Mouse (Mus musculus) neural tube, embryonic 13.5 days (tissue): ENCODE measurements around the gene Focad. TPM values are rescaled to one million over a fixed set of nuclear protein-coding genes. Genes with fewer than 3 reads are reported as not detected.
"Not testable (repeated sequence)": the region's sequence is repeated elsewhere in the genome, so short reads cannot be mapped to it uniquely, and the experiment has no call there.

ENCODE experiments used
- ATAC-seq: fragments of 200-750 bp; cut with Nextera tagmentation; 2 replicates; pipeline ENCODE4 v1.8.0; 2017; ENCODE audit warnings: low read depth, mild to moderate bottlenecking, moderate TSS enrichment, moderate library complexity
- H3K27ac ChIP-seq: fragments of 300-500 bp; sonication (generic); replicated peaks from 2 replicates; pipeline ENCODE4 v1.5.1; 2015; ENCODE audit warnings: moderate library complexity, mild to moderate bottlenecking, inconsistent platforms
- H3K27me3 ChIP-seq: fragments of 300-500 bp; sonication (generic); 2 replicates; pipeline ENCODE4 v1.6.1; 2015; ENCODE audit warnings: mild to moderate bottlenecking, inconsistent platforms
- H3K36me3 ChIP-seq: fragments of 300-500 bp; sonication (generic); 2 replicates; pipeline ENCODE4 v1.6.1; 2015; ENCODE audit warnings: mild to moderate bottlenecking, inconsistent platforms
- H3K4me1 ChIP-seq: fragments of 300-500 bp; sonication (generic); replicated peaks from 2 replicates; pipeline ENCODE4 v1.6.1; 2015; ENCODE audit warnings: inconsistent platforms
- H3K4me2 ChIP-seq: fragments of 300-500 bp; sonication (generic); 2 replicates; pipeline ENCODE4 v1.6.1; 2015; ENCODE audit warnings: inconsistent platforms, mild to moderate bottlenecking, moderate library complexity
- H3K4me3 ChIP-seq: fragments of 300-500 bp; sonication (generic); 2 replicates; pipeline ENCODE4 v1.5.1; 2015; ENCODE audit warnings: mild to moderate bottlenecking, inconsistent platforms
- H3K9ac ChIP-seq: fragments of 300-500 bp; sonication (generic); 2 replicates; pipeline ENCODE4 v1.6.1; 2015; ENCODE audit warnings: moderate library complexity, mild to moderate bottlenecking, inconsistent platforms
- H3K9me3 ChIP-seq: fragments of 300-500 bp; sonication (generic); 2 replicates; pipeline ENCODE4 v1.6.1; 2016; ENCODE audit warnings: inconsistent platforms
- WGBS: fragments of 180-500 bp; shearing (Covaris S2); methylation state at CpG from one replicate; pipeline ENCODE4 v1.1.7; 2015; 5-methylcytosine and 5-hydroxymethylcytosine counted together
- polyA plus RNA-seq: library from polyadenylated mRNA; unstranded; fragments of >200 nt; fragmentation: Nextera tagmentation; extraction: Ambion mirVana; gene quantifications from 2 replicates; pipeline ENCODE4 v1.2.1, GENCODE M21; 2015

Focad gene
- polyA plus RNA-seq, 1 experiment from 2014 or later = 12.3 TPM

- ATAC-seq = no peak
- Histone ChIP-seq H3K9me3 (no peaks in the 10 kb centered on the region), H3K4me2 (no peak overlapping the region), H3K36me3 (no peaks in the 10 kb centered on the region), H3K4me3 (no peak overlapping the region), H3K27me3 (no peaks in the 10 kb centered on the region), H3K27ac (no peak overlapping the region), H3K9ac (no peak overlapping the region), H3K4me1 (peaks cover 5% of the 10 kb centered on the region)
- 68% methylated on average over 18 of the region's 18 CpGs for WGBS
These were observed 278.1 kb downstream of the Focad start for GRCm38 (mm10) chr4:88372293-88373224.

GRCm38 (mm10) chr4:88390036-88390435 is 295.6 kb downstream of the Focad start:
- Histone ChIP-seq H3K4me3 (no peak overlapping the region), H3K27me3 (no peaks in the 10 kb centered on the region), H3K9ac (no peak overlapping the region), H3K27ac (no peak overlapping the region), H3K36me3 (peaks cover 20% of the 10 kb centered on the region), H3K4me2 (no peak overlapping the region), H3K4me1 (no peaks in the 10 kb centered on the region), H3K9me3 (no peaks in the 10 kb centered on the region)
- no peak for ATAC-seq
- WGBS = 88% methylated on average over 1 of the region's 1 CpGs

- ATAC-seq, H3K4me2 ChIP-seq, H3K4me3 ChIP-seq, H3K4me1 ChIP-seq, H3K27ac ChIP-seq, H3K27me3 ChIP-seq, H3K9ac ChIP-seq, H3K9me3 ChIP-seq: not testable (repeated sequence)
- peaks cover 20% of the 10 kb centered on the region for H3K36me3 ChIP-seq
- 57% methylated on average over 1 of the region's 1 CpGs for WGBS
These were observed 296.2 kb downstream of the Focad start for GRCm38 (mm10) chr4:88390596-88390995.

DNA sequence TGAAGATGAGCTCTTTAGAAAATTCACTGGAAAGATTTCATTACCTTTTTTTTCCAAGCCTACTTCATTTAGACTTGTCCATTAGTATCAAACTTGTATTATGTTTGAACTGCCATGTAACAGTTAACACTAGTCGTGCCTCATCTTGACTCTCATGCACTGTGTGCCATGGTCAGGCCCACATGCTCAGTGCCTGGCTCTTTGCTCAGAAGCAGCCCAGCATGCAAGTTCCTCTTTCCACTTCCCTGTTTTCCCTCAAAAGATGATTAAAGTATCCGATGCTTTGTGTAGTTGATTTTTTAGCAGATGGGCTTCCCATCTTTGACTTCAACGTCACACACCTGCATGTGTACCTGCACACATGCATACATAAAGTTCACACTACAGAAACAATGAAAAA is 301.3 kb downstream of the Focad start:
- Histone ChIP-seq H3K27me3 (no peaks in the 10 kb centered on the region), H3K4me3 (no peak overlapping the region), H3K27ac (no peak overlapping the region), H3K36me3 (peaks cover 20% of the 10 kb centered on the region), H3K9ac (no peak overlapping the region), H3K9me3 (no peaks in the 10 kb centered on the region), H3K4me1 (no peaks in the 10 kb centered on the region), H3K4me2 (no peak overlapping the region)
- no peak for ATAC-seq
- WGBS = 94% methylated on average over 3 of the region's 3 CpGs

GRCm38 (mm10) chr4:88396995-88397521 is 302.6 kb downstream of the Focad start:
- Histone ChIP-seq H3K36me3 (peaks cover 20% of the 10 kb centered on the region), H3K4me2 (no peak overlapping the region), H3K4me3 (no peak overlapping the region), H3K9me3 (no peaks in the 10 kb centered on the region), H3K27me3 (no peaks in the 10 kb centered on the region), H3K27ac (no peak overlapping the region), H3K4me1 (no peaks in the 10 kb centered on the region), H3K9ac (no peak overlapping the region)
- WGBS = 78% methylated on average over 6 of the region's 6 CpGs
- ATAC-seq = no peak

GRCm38 (mm10) chr4:88400302-88400991 is 306.0 kb downstream of the Focad start:
- Histone ChIP-seq H3K9ac (no peak overlapping the region), H3K27me3 (no peaks in the 10 kb centered on the region), H3K4me2 (no peak overlapping the region), H3K36me3 (0 out of 2 replicates have a peak, but pooled peaks cover 4% of the 10 kb centered on the region), H3K9me3 (no peaks in the 10 kb centered on the region), H3K27ac (no peak overlapping the region), H3K4me3 (no peak overlapping the region), H3K4me1 (no peaks in the 10 kb centered on the region)
- ATAC-seq = no peak
- 78% methylated on average over 9 of the region's 9 CpGs for WGBS

DNA sequence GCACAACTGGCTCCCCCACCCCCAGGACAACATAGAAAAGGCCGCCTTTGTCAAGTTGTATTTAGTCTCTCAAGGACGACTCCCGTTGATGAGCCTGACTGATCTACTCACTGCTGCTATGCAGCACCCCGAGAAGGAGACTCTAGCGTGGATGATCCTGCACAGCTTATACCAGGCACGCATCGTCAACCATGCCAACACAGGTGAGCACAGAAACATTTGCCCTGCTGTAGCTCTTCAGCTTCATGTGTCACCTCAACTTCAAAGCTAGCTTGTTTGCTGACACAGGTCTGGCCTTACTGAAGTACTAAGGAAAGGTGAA is 306.5 kb downstream of the Focad start:
- no peak for ATAC-seq

GRCm38 (mm10) chr4:88402884-88403283 is 308.5 kb downstream of the Focad start:
- no peak overlapping the region for H3K4me3 ChIP-seq
- no peak overlapping the region for H3K4me2 ChIP-seq
- no peak overlapping the region for H3K9ac ChIP-seq
- no peaks in the 10 kb centered on the region for H3K27me3 ChIP-seq
- H3K9me3 ChIP-seq = no peaks in the 10 kb centered on the region
- H3K36me3 ChIP-seq = 0 out of 2 replicates have a peak, but pooled peaks cover 12% of the 10 kb centered on the region
- ATAC-seq = no peak
- 94% methylated on average over 6 of the region's 6 CpGs for WGBS
- peaks cover 7% of the 10 kb centered on the region for H3K4me1 ChIP-seq
- no peak overlapping the region for H3K27ac ChIP-seq

More for the DNA sequence above, 306.5 kb downstream of the Focad start:
- Histone ChIP-seq H3K9ac (no peak overlapping the region), H3K4me3 (no peak overlapping the region), H3K27ac (no peak overlapping the region), H3K4me2 (no peak overlapping the region), H3K36me3 (0 out of 2 replicates have a peak, but pooled peaks cover 4% of the 10 kb centered on the region), H3K9me3 (no peaks in the 10 kb centered on the region), H3K4me1 (no peaks in the 10 kb centered on the region), H3K27me3 (no peaks in the 10 kb centered on the region)
- WGBS = 84% methylated on average over 7 of the region's 7 CpGs

DNA sequence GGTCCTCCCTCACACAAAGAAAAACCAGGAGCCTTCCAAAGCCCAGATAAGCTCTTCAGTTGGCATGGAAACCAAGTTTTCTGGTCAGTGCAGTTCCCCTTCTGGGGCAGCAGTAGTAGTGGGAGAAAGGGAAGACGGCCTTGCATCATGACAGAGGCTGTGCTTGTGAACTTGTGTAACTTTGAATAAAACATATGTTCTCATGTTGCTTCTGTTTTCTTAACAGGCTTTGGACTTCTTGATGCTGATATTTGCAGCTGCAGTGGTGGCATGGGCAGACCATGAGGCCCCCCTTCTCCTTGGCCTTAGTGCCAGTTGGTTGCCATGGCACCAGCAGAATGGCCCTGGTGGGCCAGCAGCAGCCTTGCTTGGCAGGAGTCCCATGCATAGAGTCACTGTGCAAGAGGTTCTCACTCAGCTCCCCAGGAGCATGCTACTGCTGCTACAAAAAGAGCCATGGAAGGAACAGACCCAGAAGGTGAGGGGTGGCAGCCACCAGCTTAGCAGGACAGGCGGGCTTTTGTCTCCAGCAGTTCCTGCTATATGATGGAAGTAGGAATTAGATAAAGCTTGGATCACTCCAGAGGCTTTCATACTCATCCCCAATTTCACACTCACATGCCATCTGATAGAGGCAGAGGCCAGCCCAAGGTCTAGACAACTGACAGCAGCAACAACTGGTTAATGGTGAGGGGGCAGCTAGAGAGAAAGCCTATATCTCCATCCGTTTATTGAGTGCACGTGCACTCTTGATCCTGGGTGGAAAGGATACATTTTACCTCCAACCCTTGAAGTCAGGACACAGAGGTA is 312.7 kb downstream of the Focad start:
- Histone ChIP-seq H3K9me3 (no peaks in the 10 kb centered on the region), H3K4me2 (no peak overlapping the region), H3K36me3 (0 out of 2 replicates have a peak, but pooled peaks cover 12% of the 10 kb centered on the region), H3K9ac (no peak overlapping the region), H3K27me3 (no peaks in the 10 kb centered on the region), H3K4me3 (no peak overlapping the region), H3K4me1 (peaks cover 7% of the 10 kb centered on the region), H3K27ac (no peak overlapping the region)
- peak; percentile 96 for ATAC-seq
- WGBS = 81% methylated on average over 4 of the region's 4 CpGs

GRCm38 (mm10) chr4:88409279-88409678 is 314.9 kb downstream of the Focad start:
- H3K27me3 ChIP-seq = no peaks in the 10 kb centered on the region
- H3K36me3 ChIP-seq = 0 out of 2 replicates have a peak, but pooled peaks cover 8% of the 10 kb centered on the region
- WGBS = 94% methylated on average over 4 of the region's 4 CpGs
- H3K9ac ChIP-seq = no peak overlapping the region
- peaks cover 7% of the 10 kb centered on the region for H3K4me1 ChIP-seq
- no peak overlapping the region for H3K27ac ChIP-seq
- H3K9me3 ChIP-seq = no peaks in the 10 kb centered on the region
- no peak for ATAC-seq
- H3K4me2 ChIP-seq = no peak overlapping the region
- H3K4me3 ChIP-seq = no peak overlapping the region

DNA sequence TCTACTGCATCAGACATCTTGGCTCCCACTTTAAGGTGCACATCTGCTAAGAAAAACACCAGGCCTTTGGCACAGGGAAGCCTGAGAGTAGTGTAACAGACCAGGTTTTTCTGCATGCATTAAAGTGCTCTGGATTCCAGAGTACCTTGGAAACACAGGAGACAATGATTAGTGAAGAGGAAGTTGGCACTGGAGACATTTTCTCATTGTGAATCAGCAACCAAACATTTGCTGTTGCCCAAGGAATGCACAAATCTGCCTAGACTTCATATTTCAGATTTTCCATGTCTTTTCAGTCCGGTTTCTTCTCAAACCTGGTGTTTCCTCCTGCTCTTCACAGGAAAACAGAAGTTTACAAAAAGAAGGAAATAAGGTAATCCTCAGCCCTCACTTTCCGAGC is 317.9 kb downstream of the Focad start:
- Histone ChIP-seq H3K36me3 (0 out of 2 replicates have a peak, but pooled peaks cover 5% of the 10 kb centered on the region), H3K9me3 (no peaks in the 10 kb centered on the region), H3K9ac (no peak overlapping the region), H3K4me1 (peaks cover 6% of the 10 kb centered on the region), H3K4me2 (no peak overlapping the region), H3K4me3 (no peak overlapping the region), H3K27ac (no peak overlapping the region), H3K27me3 (no peaks in the 10 kb centered on the region)
- WGBS = 94% methylated on average over 2 of the region's 2 CpGs
- no peak for ATAC-seq
